Mouse (Mus musculus): ENCODE data around the gene Smim17.
"Not testable (repeated sequence)": the region's sequence is repeated elsewhere in the genome, so short reads cannot be mapped to it uniquely, and the experiment has no call there.

Smim17 gene

GRCm38 (mm10) chr7:6397996-6398975 is at the start of gene Smim17:
Gene Smim17, plus strand, starts transcription at chr7:6398715.
- DNase-seq: peak; percentile 83

GRCm38 (mm10) chr7:6358121-6358520 is 40.4 kb upstream of the Smim17 start:
- DNase-seq: no peak

GRCm38 (mm10) chr7:6358937-6359590 is 39.5 kb upstream of the Smim17 start:
- DNase-seq: peak; percentile 79

- DNase-seq: peak; percentile 63
These were observed 37.9 kb upstream of the Smim17 start for GRCm38 (mm10) chr7:6360477-6361060.

GRCm38 (mm10) chr7:6361756-6362155 is 36.8 kb upstream of the Smim17 start:
- DNase-seq: peak; percentile 75

- peak; percentile 100 for DNase-seq
These were observed 36.1 kb upstream of the Smim17 start for GRCm38 (mm10) chr7:6362268-6363046.

- no peak for DNase-seq
These were observed 35.4 kb upstream of the Smim17 start, which contains the start of gene Zfp78 for GRCm38 (mm10) chr7:6363047-6363488. Gene Zfp78, plus strand, starts transcription at chr7:6363280.

GRCm38 (mm10) chr7:6364761-6365160 is 33.8 kb upstream of the Smim17 start:
- no peak for DNase-seq

- DNase-seq: no peak
These were observed 31.3 kb upstream of the Smim17 start for GRCm38 (mm10) chr7:6367185-6367584.

- not testable (repeated sequence) for DNase-seq
These were observed 30.4 kb upstream of the Smim17 start for GRCm38 (mm10) chr7:6368146-6368545.

- no peak for DNase-seq
These were observed 29.1 kb upstream of the Smim17 start for GRCm38 (mm10) chr7:6369460-6369859.

- no peak for DNase-seq
These were observed 25.5 kb upstream of the Smim17 start for GRCm38 (mm10) chr7:6372993-6373392.

- no peak for DNase-seq
These were observed 20.1 kb upstream of the Smim17 start for GRCm38 (mm10) chr7:6378441-6378840.

GRCm38 (mm10) chr7:6381431-6381830 is 17.1 kb upstream of the Smim17 start:
- DNase-seq: no peak

- DNase-seq: peak; percentile 92
These were observed 15.5 kb upstream of the Smim17 start, which contains the start of gene Zfp28 for GRCm38 (mm10) chr7:6383044-6383455. Gene Zfp28, plus strand, starts transcription at chr7:6383295.

- peak; percentile 42 for DNase-seq
These were observed 14.5 kb upstream of the Smim17 start for GRCm38 (mm10) chr7:6384011-6384410.

- no peak for DNase-seq
These were observed 11.5 kb upstream of the Smim17 start for GRCm38 (mm10) chr7:6386995-6387394.

- no peak for DNase-seq
These were observed 9.5 kb upstream of the Smim17 start for GRCm38 (mm10) chr7:6388971-6389370.

- DNase-seq: no peak
These were observed 9.1 kb upstream of the Smim17 start for GRCm38 (mm10) chr7:6389449-6389848.

- no peak for DNase-seq
These were observed 11.5 kb downstream of the Smim17 start, which contains the start of gene Gm20715 for GRCm38 (mm10) chr7:6410043-6410442. Gene Gm20715, plus strand, starts transcription at chr7:6410277.

GRCm38 (mm10) chr7:6414626-6415441 is 16.3 kb downstream of the Smim17 start:
- no peak for DNase-seq

- DNase-seq: no peak
These were observed 16.9 kb downstream of the Smim17 start for GRCm38 (mm10) chr7:6415442-6415787.

All from cerebellum, adult 9-10 months (tissue).